Mouse (Mus musculus) intestine, postnatal 0 days (tissue): ENCODE results near the gene Cited2. TPM values are rescaled to one million over a fixed set of nuclear protein-coding genes. Genes with fewer than 3 reads are reported as not detected.

Experiments used
- ATAC-seq: fragments of 200-750 bp; cut with Nextera tagmentation; 2 replicates; pipeline ENCODE4 v1.8.0; 2017; ENCODE audit warnings: mild to moderate bottlenecking, moderate TSS enrichment, moderate library complexity
- H3K27ac ChIP-seq: fragments of 300-500 bp; sonication (generic); 2 replicates; pipeline ENCODE4 v1.5.1; 2014; ENCODE audit warnings: mild to moderate bottlenecking, low read depth, low read length, moderate library complexity
- H3K27me3 ChIP-seq: fragments of 300-500 bp; sonication (generic); replicated peaks from 2 replicates; pipeline ENCODE4 v1.6.1; 2014; ENCODE audit warnings: low read length, mixed read lengths; ENCODE audit not compliant: control insufficient read depth, insufficient read depth
- H3K36me3 ChIP-seq: fragments of 300-500 bp; sonication (generic); 2 replicates; pipeline ENCODE4 v1.6.1; 2014; ENCODE audit warnings: mild to moderate bottlenecking, moderate library complexity; ENCODE audit not compliant: control insufficient read depth, insufficient read depth
- H3K4me1 ChIP-seq: fragments of 300-500 bp; sonication (generic); replicated peaks from 2 replicates; pipeline ENCODE4 v1.6.1; 2014; ENCODE audit warnings: antibody characterized with exemption, low read length, mixed read lengths; ENCODE audit not compliant: control insufficient read depth, insufficient read depth
- H3K4me2 ChIP-seq: fragments of 300-500 bp; sonication (generic); replicated peaks from 2 replicates; pipeline ENCODE4 v1.6.1; 2014; ENCODE audit warnings: low read depth, mild to moderate bottlenecking, moderate library complexity
- H3K4me3 ChIP-seq: fragments of 300-500 bp; sonication (generic); 2 replicates; pipeline ENCODE4 v1.5.1; 2014; ENCODE audit warnings: low read depth, low read length
- H3K9ac ChIP-seq: fragments of 300-500 bp; sonication (generic); 2 replicates; pipeline ENCODE4 v1.6.1; 2014; ENCODE audit warnings: mild to moderate bottlenecking, low read depth, low read length
- H3K9me3 ChIP-seq: fragments of 300-500 bp; sonication (generic); 2 replicates; pipeline ENCODE4 v1.6.1; 2016; ENCODE audit warnings: mixed run types; ENCODE audit not compliant: control insufficient read depth
- CTCF ChIP-seq: sonication (generic); IDR thresholded peaks from 2 replicates; pipeline ENCODE4 v1.5.1; 2016; ENCODE audit warnings: low read depth, mild to moderate bottlenecking, control low read depth, antibody characterized with exemption, moderate library complexity
- WGBS: fragments of 180-500 bp; shearing (Covaris S2); extraction: QIAGEN DNeasy Blood & Tissue Kit; methylation state at CpG from one replicate; pipeline ENCODE4 v1.1.7; 2014; 5-methylcytosine and 5-hydroxymethylcytosine counted together
- polyA plus RNA-seq: library from polyadenylated mRNA; unstranded; fragments of >200 nt; fragmentation: Nextera tagmentation; extraction: Ambion mirVana; gene quantifications from 2 replicates; pipeline ENCODE4 v1.2.1, GENCODE M21; 2015

Gene Cited2
- polyA plus RNA-seq, 1 experiment from 2014 or later = 47.0 TPM

GRCm38 (mm10) chr10:17705466-17705973 lies 17.5 kb upstream of the Cited2 start:
- Histone ChIP-seq H3K9ac (no peak overlapping the region), H3K4me3 (no peak overlapping the region), H3K27me3 (no peaks in the 10 kb centered on the region), H3K4me1 (no peaks in the 10 kb centered on the region), H3K4me2 (no peak overlapping the region), H3K27ac (no peak overlapping the region), H3K9me3 (no peaks in the 10 kb centered on the region), H3K36me3 (no peaks in the 10 kb centered on the region)
- TF ChIP-seq CTCF = no peak
- 59% methylated on average over 4 of the region's 4 CpGs for WGBS
- no peak for ATAC-seq

- ATAC-seq = no peak
- WGBS = 88% methylated on average over 3 of the region's 3 CpGs
- no peaks in the 10 kb centered on the region for H3K9me3 ChIP-seq
- H3K9ac ChIP-seq = no peak overlapping the region
- TF ChIP-seq CTCF = no peak
- H3K4me3 ChIP-seq = no peak overlapping the region
- no peaks in the 10 kb centered on the region for H3K27me3 ChIP-seq
- H3K4me1 ChIP-seq = no peaks in the 10 kb centered on the region
- no peak overlapping the region for H3K27ac ChIP-seq
- no peak overlapping the region for H3K4me2 ChIP-seq
- no peaks in the 10 kb centered on the region for H3K36me3 ChIP-seq
Observed at GRCm38 (mm10) chr10:17710753-17711152, 12.3 kb upstream of the Cited2 start.

GRCm38 (mm10) chr10:17719009-17719570 lies 3.9 kb upstream of the Cited2 start:
- Histone ChIP-seq H3K27ac (no peak overlapping the region), H3K9ac (no peak overlapping the region), H3K9me3 (no peaks in the 10 kb centered on the region), H3K36me3 (no peaks in the 10 kb centered on the region), H3K4me2 (no peak overlapping the region), H3K4me1 (peaks cover 5% of the 10 kb centered on the region; the same call in 1 of the 2 replicates), H3K27me3 (no peaks in the 10 kb centered on the region), H3K4me3 (no peak overlapping the region)
- ATAC-seq = no peak
- no peak for TF ChIP-seq CTCF
- 57% methylated on average over 4 of the region's 4 CpGs for WGBS

GRCm38 (mm10) chr10:17719646-17720045 lies 3.4 kb upstream of the Cited2 start:
- no peak for ATAC-seq
- Histone ChIP-seq H3K4me3 (no peak overlapping the region), H3K9me3 (no peaks in the 10 kb centered on the region), H3K36me3 (no peaks in the 10 kb centered on the region), H3K27ac (no peak overlapping the region), H3K4me2 (no peak overlapping the region), H3K27me3 (no peaks in the 10 kb centered on the region), H3K9ac (no peak overlapping the region), H3K4me1 (peaks cover 5% of the 10 kb centered on the region; the same call in 1 of the 2 replicates)
- 89% methylated on average over 5 of the region's 5 CpGs for WGBS
- TF ChIP-seq CTCF = no peak

- Histone ChIP-seq H3K4me2 (peak overlapping the region; percentile 81), H3K4me3 (peak overlapping the region; percentile 100; the same call in 1 of the 2 replicates), H3K27ac (no peak overlapping the region), H3K9me3 (no peaks in the 10 kb centered on the region), H3K9ac (no peak overlapping the region), H3K36me3 (peaks cover 3% of the 10 kb centered on the region; the same call in 1 of the 2 replicates), H3K4me1 (peaks cover 5% of the 10 kb centered on the region; the same call in 1 of the 2 replicates), H3K27me3 (no peaks in the 10 kb centered on the region)
- no peak for ATAC-seq
- WGBS = 46% methylated on average over 8 of the region's 8 CpGs
- TF ChIP-seq CTCF = no peak
Observed at GRCm38 (mm10) chr10:17720891-17721601, 2.0 kb upstream of the Cited2 start.

GRCm38 (mm10) chr10:17721602-17722121 lies 1.4 kb upstream of the Cited2 start:
- no peak for TF ChIP-seq CTCF
- H3K4me3 ChIP-seq = peak overlapping the region; percentile 100
- H3K27me3 ChIP-seq = no peaks in the 10 kb centered on the region
- no peaks in the 10 kb centered on the region for H3K9me3 ChIP-seq
- peak overlapping the region; percentile 93 for H3K9ac ChIP-seq
- no peak for ATAC-seq
- H3K27ac ChIP-seq = peak overlapping the region; percentile 97
- peaks cover 5% of the 10 kb centered on the region; the same call in 1 of the 2 replicates for H3K4me1 ChIP-seq
- peaks cover 3% of the 10 kb centered on the region; the same call in 1 of the 2 replicates for H3K36me3 ChIP-seq
- under 1% methylated on average over 21 of the region's 21 CpGs for WGBS
- H3K4me2 ChIP-seq = peak overlapping the region; percentile 81
